Mouse (Mus musculus): ENCODE measurements around the gene Tha1.
A peak's percentile ranks its signal among the peaks of the same experiment; 100 is the strongest.

Tha1 gene

GRCm38 (mm10) chr11:117872861-117873608 lies at the start of gene Tha1:
Gene Tha1 (minus strand): TSS chr11:117873481.
- DNase-seq: peak; percentile 68

DNA sequence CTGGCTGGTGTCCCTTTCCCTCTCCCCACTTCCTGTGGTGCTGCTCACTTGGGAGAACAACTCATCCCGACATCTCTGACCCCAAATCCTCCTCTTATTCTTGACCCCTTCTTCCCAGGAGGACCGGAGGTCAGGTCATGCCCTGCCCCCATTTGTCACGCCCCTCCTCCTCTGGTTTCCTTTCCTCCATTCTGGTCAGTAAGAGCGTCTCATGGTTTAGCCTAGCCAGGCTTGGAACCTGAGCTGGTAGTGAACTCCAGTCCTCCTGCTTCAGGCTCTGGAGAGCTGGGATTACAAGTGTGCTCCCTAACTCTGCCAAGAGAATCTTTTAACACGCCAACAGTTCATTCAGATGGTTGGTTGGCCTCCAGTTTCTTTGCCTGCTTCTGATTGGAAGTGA lies 45.9 kb upstream of the Tha1 start:
- no peak for DNase-seq

GRCm38 (mm10) chr11:117918541-117918940 lies 45.3 kb upstream of the Tha1 start:
- DNase-seq: no peak

DNA sequence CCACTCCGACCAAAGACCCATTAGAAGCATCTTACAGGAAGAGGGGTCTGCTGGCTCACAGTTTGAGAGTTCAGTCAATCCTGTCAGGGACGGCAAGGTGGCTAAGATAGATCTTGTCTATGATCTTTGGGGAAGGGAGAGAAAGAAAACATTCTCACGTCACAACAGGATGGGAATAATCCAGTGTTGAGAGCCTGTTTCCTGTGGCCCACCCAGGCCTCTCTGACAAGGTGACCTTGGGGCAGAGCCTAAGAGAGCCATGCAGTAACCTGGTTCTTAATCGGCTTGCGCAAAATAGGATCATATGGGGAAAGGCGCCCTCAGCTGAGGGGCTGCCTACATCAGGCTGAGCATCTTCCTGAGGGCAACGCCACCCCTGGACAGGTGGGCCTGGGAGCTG lies 42.6 kb upstream of the Tha1 start:
- DNase-seq: no peak

DNA sequence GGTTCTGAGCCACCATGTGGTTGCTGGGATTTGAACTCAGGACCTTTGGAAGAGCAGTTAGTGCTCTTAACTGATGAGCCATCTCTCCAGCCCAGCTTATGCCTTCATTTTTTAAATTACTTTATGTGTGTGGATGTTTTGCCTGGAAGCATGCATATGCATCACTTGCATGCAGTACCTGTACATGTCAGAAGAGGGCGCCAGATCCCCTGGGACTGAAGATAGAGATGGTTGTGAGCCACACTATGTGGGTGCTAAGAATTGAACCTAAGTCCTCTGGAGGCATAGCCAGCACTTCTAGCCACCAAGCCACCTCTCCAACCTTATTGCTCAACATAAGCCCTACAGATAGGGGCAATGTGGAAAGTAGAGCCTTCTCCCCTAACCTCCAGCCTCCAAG lies 42.1 kb upstream of the Tha1 start:
- peak; percentile 53 for DNase-seq

- no peak for DNase-seq
These were observed 41.2 kb upstream of the Tha1 start for GRCm38 (mm10) chr11:117914531-117914930.

DNA sequence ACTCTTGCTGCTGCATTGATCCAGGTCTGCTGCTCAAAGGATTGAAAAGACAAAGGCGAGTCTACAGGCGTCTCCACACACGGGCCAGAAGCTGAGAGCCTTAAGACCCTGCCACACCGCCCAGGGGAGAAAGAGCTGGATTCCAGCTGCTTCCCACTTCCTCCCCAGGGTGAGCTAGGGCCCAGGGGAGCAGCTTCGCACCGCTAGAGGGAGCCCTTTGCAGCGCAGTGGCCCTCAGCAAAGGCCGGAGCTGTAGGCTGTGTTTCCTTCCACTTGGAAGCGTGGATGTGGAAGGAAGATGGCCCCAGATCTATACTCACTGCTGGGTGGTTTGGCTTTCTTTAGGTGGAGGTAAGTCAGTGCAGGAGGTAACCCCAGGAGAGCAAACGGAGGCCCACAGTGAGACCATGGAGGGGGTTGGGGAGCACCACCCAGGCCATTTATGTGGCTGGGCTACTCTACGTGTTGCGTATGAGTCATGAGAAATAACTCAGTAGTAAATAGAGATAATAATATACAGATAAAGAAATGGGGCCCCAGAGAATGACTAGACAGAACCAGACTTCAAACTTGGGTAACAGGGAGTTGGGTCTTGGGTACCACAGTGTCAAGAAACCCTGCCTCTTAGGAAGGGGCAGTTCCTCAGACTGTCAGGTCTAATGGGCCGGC lies 39.5 kb upstream of the Tha1 start:
- DNase-seq: peak; percentile 84

GRCm38 (mm10) chr11:117909337-117909736 lies 36.1 kb upstream of the Tha1 start:
- DNase-seq: no peak

DNA sequence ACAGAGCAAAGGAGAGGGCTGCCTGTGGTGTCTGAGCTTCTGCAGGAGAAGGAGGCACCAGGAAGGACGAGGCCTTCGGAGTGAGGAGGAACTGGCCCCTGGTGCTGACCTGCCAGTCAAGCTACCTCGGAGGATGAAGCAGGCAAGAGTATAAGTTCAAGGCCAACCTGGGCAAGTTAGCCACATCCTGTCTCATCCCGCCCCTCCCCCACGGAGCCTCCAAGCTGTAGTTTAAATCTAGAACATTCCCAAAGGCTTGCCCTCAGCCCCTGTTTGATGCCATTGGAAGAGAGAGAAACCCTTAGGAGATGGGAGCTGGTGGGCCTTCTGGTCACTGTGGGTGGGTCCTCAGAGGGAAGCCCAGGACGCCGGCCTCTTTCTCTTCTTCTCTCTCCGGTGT lies 31.2 kb upstream of the Tha1 start:
- peak; percentile 44 for DNase-seq

DNA sequence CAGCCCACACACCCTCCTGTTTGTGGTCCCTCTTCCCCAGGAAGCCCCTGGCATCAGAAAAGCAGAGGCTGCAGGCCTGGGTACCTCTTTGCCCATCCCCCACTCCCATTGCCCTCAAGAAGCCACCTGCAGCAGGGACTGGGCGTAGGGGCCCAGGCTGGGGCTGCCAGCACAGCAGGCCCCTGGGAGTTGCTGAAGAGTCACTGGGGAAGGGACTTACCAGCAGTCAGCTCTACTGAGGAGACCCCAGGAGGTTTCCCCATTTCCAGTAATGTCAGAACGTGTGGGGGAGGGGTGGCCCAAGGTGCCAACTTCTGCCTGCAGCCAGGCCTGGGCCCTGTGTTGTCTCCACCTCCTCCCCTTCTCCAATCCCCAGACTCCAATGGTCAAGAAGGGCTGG lies 29.0 kb upstream of the Tha1 start:
- peak; percentile 84 for DNase-seq

DNA sequence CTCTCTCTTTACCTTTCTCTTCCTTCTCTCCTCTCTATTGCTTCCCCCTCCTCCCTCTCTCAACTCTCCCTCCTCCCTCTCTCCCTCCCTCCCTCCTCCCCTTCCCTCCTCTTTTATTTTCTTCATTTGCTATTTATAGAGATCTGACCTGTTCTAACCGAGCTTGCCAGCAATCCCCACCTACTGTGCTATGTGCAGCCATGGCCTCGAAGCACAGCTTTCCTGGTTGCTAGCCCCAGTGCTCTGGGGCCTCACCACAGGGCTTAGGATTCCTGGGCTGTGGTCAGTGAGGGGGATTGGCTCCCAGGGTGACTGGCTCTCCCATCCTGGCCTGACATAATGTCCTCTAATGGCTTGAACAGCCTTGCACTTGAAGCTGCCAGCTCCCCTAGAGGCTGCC lies 23.3 kb upstream of the Tha1 start:
- no peak for DNase-seq

DNA sequence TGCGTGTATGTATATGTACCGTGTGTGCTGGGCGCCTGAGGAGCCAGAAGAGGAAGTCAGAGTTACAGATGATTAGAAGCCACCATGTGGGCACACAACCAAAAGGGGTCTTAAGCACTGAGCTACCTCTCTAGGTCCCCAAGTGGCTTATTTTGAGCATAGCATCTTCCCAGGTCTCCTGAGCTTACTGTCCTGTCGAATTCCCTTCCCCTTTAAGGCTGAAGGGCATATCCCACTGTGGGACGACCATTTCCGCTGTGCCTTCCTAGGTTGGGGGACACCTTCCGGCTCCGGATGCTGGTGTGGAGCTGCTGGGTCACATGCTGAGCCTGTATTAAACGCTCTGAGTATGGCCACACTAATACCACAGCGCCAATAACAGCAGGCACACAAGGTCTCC lies 21.4 kb upstream of the Tha1 start:
- DNase-seq: no peak

DNA sequence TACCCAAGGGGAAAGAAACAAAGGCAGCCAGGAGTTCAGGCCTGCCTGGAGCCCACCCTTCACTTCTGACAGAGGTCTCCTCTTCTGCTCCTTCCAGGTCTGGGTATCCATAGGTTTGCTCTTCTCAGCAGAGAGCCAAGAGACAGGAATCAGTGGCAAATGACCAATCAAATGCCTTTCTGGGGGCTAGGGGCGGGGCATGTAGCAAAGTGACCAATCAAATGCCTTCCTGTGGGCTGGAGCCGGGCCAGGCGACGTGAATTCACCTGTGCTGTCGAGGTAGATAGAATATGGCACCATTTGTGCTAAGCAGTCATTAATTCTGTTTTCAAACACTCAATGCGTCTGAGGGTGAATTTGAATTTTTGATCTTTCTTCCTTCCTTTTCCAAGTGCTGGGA lies 18.9 kb upstream of the Tha1 start:
- peak; percentile 85 for DNase-seq

GRCm38 (mm10) chr11:117891581-117892175 lies 18.4 kb upstream of the Tha1 start:
- DNase-seq: peak; percentile 54

GRCm38 (mm10) chr11:117890519-117891282 lies 17.4 kb upstream of the Tha1 start:
- DNase-seq: no peak

GRCm38 (mm10) chr11:117889887-117890340 lies 16.6 kb upstream of the Tha1 start:
- DNase-seq: no peak

DNA sequence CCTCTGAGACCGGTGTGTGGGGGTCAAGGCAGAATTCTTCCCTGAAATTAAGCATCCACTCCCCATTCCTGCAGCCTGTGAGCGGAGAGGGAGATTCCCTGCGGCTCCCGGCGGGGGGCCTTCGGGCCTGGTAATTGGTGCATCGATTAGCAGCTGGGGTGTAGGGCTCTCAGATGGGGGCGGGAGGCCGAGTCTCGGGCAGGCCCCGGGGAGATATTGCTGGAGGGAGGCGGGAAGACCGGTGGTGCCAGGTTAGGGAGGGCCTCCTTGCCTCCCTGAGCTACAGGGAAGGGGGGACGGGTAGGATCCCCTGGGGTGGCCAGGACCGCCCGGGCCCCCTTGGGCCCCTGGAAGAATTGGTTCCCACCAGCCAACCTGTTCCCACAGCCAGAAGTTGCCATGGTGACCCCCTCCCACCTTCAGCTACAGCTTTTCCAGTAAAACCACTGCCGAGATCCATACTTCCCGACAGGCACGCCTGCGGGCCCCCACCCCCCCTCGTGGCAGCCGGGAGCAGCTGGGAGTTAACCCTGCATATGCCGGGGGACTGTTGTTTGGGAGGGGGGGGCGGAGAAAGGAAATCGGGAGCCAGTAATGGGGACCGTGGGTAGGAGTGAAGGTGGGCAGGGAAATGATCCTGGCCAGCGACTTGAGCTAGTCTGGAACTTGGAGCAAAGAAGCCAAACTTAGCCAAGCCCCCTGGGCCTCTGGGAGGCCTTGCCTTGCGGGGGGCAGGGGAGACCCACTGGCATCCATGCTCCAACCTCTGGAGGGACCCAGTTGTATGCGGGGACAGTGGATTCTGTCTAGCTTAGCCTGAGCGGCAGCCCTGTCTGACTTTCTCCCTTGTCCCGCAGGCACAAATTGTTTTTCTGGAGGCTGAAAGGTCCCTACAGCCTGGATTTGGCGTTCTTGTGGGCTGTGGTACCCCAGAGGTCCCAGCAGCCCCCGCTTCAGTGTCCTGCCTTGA lies 15.9 kb upstream of the Tha1 start:
- DNase-seq: no peak

DNA sequence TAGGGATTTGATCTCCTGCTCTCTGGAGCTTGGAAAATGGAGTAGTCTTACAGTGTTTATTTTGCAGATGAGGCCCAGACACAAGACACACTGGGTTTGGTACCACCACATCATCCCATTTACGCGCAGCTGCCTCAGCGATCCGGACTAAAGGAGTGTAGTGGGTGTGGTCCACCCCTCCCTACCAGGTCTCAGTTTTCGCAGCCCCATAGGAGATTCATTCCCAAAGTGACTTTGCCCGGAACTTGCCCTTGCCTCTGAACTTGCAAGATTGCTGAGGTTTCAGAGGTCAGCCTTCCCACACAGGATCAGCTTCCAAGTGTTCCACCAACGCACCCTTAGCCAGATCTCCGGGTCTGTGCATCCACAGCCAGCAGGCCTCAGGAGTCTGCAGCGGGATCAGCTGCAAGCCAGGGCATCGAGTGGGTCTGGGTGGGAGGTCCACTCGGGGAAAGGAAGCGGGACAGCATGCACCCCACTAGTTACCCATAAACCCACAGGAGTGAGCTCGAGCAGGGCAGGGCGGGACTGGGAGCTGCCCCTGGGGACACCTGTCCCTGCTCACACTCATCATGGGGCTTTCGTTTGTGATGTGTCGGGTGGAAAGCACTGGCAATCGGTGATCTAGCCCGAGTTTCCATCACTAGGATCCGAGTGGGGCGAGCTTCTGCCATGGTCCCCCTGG lies 15.0 kb upstream of the Tha1 start:
- no peak for DNase-seq

GRCm38 (mm10) chr11:117886000-117886399 lies 12.7 kb upstream of the Tha1 start:
- DNase-seq: no peak

DNA sequence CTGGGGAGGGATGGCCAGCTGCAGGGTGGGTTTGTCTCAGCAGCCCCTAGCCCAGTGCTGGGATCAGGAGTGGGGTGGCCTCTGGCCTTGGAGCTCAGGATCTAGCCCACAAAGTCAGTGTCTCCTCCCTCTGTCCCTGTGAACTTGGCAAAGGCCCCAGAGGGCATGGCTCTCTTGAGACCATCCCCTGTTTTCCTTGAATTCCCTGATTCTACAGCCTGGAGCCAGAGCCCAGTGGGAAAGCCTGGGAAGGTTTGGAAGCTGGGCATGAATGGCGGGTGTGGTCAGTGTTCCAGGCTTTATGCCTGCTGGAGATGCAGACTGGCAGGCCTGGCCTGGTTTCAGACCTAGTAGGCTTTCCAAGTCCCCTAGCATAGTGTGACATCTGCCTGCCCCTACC lies 8.9 kb upstream of the Tha1 start:
- DNase-seq: no peak

DNA sequence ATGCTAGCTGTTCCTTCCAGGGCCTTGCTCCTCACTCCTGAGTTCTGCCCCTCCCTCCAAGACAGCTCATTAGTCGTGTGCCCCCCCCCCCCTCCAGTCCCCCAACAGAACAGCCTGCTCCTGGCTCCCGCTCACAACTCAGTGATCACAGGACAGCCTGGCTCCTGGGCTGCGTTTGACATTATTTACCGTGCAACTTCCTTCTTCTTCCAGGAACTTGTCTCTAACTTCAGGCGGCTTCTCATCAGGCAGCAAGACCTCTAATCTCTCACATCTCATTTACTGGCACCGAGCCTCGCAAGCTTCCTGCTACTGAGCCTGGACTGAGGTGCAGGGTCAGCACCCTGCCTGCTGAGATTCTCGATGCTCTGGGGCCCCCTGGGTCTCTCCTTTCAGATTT lies 8.5 kb upstream of the Tha1 start:
- DNase-seq: no peak

GRCm38 (mm10) chr11:117880977-117881358 lies 7.7 kb upstream of the Tha1 start:
- no peak for DNase-seq
